Mouse (Mus musculus) liver, embryonic 14.5 days (tissue): ENCODE data around the gene Lnx1.

Experiments used
- CTCF ChIP-seq: IDR thresholded peaks from 2 replicates; pipeline ENCODE4 v1.5.1; 2016; ENCODE audit warnings: antibody characterized with exemption, low read depth, control low read depth
- EP300 ChIP-seq: IDR thresholded peaks from 2 replicates; pipeline ENCODE4 v1.6.1; 2016; ENCODE audit warnings: antibody characterized with exemption, low read depth

DNA sequence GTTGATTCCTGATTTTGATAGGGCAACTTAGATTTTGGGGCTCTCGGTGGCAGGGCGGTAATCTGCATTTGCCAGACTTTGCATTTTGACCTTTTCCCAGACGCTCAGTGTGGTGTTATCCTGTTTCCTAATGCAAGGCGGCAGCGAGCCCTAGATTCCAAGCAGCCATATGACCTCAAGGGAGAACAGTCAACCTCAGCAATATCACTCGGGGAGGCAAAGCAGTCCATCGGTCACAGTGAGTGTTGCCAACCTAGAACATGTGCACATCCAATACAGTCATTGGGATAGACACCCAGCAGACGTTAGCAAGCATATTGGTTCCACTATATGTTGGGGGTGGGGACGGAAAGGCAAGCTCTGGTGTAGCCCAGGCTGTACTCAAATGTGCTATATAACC is 54.5 kb downstream of the Lnx1 start:
- TF ChIP-seq CTCF = no peak
- TF ChIP-seq EP300 = no peak
